Mouse (Mus musculus): ENCODE data around the gene Auts2.
A peak's percentile ranks its signal among the peaks of the same experiment; 100 is the strongest.

Gene Auts2

GRCm38 (mm10) chr5:131824197-131824991 lies 718.8 kb downstream of the Auts2 start:
- peak; percentile 77 for DNase-seq

DNA sequence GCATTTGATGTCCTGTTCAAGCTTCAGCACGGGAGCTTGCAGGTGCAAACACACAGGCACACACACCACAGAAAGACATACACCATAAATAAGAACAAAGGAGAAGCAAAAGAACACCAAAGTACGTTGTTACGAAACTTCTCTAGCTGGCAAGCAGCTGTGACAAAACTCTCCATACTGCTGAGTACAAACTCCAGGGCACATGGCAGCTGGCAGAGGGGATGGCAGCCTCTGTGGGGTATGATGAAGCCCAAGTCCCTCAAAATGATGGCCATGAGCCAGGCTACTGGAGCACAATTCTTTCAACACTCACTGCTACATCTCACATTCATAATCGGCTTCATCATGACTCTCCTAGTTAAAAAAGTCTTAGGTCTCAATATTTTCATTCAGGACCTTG lies 721.7 kb downstream of the Auts2 start:
- DNase-seq, result no peak

- peak; percentile 80 for DNase-seq
Observed at GRCm38 (mm10) chr5:131819251-131819691, 723.9 kb downstream of the Auts2 start.

DNA sequence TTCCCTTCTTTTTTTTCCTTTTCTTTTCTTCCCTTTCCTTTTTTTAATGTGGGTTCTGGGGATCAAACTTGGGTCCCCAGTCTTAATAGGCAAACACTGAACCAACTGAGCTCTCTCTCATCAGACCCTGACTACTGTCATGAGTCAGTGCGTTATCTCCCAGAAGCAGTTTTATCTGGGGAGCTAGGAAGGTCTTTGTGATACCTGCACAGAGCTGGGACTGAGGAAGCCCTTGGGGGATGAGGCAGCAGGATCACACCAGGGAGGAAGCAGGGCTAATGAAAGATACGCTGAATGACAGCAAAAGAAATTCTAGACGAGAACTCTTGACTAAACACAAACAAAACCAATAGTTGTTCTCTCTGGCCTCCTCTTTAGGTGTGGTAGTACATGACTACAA lies 727.6 kb downstream of the Auts2 start:
- no peak for DNase-seq

DNA sequence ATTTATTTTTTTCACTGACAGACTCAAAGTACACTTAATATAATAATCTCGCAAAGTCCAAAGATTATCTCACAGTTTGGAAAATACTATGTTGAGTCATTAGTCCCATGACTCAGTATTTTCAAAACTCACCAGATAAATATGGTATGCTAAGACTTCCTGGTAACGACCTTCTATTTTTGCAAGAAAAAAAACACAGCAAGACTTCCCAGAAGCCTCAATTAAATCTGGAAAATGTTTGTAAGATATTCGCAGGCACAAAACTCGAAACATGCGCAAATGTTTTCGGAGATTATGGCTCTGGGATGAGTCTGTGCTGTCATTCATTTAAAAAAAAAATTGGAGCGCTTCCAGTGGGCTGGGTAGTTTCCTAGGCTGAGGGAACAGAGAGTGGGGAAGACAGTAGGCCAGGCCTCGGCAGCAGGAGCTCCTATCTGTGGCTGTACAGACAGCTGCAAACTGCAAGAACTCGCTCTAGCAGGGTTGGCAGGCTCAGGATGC lies 728.6 kb downstream of the Auts2 start:
- peak; percentile 65 for DNase-seq

GRCm38 (mm10) chr5:131813952-131814502 lies 729.1 kb downstream of the Auts2 start:
- peak; percentile 28 for DNase-seq

GRCm38 (mm10) chr5:131813331-131813781 lies 729.8 kb downstream of the Auts2 start:
- DNase-seq, result peak; percentile 47

- DNase-seq, result peak; percentile 37
Observed at GRCm38 (mm10) chr5:131812483-131813063, 730.6 kb downstream of the Auts2 start.

- no peak for DNase-seq
Observed at GRCm38 (mm10) chr5:131806350-131806749, 736.8 kb downstream of the Auts2 start.

GRCm38 (mm10) chr5:131805277-131805676 lies 737.9 kb downstream of the Auts2 start:
- DNase-seq, result no peak

GRCm38 (mm10) chr5:131803609-131804008 lies 739.5 kb downstream of the Auts2 start:
- no peak for DNase-seq

- DNase-seq, result no peak
Observed at GRCm38 (mm10) chr5:131802340-131803036, 740.7 kb downstream of the Auts2 start.

- no peak for DNase-seq
Observed at GRCm38 (mm10) chr5:131801924-131802323, 741.2 kb downstream of the Auts2 start.

DNA sequence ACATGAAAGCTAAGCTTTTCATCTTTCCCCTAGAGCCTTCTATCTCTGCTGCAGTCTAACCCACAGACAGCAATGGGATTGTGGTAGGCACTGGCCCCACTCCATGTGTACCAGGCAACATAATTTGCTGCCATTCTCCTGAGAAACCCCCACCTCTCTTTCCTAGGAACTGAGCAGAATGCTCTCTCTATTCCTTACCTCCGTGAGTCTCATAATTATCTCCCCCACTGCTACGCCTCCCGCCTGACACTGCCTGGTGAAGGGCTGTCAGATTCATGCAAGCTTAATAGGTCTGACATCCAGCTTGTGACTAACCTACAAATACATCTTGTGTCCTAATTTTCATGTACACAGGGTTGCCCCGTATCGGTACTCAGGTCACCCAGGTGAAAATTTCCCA lies 744.8 kb downstream of the Auts2 start:
- no peak for DNase-seq

DNA sequence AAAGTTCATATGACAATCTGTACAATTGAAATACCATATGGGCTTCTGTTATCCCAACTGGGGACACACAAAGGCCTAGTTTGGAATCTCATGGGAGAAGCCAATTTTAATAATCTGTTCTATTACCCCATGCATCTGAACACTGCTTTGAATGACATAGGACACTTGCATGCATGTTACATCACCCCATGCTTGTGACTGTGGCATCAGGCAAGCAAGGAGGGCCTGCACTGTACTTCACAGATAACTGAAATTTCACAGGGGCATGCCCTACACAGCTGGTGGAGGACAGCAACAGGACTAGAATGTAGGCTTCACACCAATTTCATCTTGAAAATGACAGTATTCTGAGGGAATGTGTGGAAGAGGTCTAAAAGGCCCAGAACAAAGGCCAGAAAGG lies 746.1 kb downstream of the Auts2 start:
- DNase-seq, result no peak

DNA sequence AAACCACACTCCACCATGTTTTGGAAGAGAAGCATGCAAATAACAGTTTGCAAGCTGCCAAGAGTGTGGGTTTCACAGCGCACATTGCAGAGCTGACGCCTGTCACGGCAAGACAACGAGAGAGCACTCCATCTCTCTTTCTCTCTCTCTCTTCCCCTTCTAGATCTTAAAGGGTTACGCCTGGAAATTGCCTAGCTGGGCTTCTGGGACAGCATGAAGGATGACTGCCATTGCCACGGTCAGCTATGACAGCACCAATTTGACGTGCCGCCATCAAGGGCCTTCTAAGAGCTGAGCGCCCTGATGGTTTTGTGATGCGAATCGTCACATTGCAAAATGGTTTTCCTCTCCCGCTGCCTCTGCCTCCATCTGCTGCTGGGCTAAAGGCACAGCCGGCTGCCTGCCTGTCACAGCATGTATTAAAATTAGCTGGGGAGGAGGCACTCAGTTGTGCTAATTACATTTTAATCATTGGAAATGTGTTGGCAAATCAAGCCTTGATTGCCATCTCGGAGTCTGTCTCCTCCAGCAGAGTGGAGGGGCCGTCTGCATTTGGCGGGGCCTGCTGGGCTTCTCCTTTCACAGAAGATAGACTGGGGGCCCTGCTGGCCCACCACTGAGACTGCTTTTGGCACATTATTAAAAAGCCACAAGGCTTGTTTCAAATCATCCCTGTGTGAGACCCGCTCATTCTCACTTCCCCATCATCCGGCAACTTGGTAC lies 748.6 kb downstream of the Auts2 start:
- peak; percentile 88 for DNase-seq

DNA sequence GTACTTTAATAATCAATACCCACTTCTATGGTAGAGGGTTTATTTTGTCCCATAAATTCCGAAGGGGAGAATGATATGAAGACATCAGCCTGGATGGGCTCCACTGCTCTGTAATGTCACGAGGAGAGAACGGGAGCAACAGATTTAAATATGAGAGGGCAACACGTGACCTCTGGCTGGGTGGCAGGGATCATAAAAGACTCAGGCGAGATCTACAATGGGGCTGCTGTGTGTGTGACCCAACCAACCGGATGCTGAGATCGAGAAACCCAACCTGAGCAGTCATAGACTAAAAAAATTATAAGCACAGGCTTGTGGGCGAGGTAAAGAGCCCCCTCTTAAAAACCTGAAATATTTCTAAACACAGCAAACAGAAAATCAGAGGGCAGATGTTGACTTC lies 753.5 kb downstream of the Auts2 start:
- no peak for DNase-seq

GRCm38 (mm10) chr5:131788008-131788407 lies 755.1 kb downstream of the Auts2 start:
- no peak for DNase-seq

DNA sequence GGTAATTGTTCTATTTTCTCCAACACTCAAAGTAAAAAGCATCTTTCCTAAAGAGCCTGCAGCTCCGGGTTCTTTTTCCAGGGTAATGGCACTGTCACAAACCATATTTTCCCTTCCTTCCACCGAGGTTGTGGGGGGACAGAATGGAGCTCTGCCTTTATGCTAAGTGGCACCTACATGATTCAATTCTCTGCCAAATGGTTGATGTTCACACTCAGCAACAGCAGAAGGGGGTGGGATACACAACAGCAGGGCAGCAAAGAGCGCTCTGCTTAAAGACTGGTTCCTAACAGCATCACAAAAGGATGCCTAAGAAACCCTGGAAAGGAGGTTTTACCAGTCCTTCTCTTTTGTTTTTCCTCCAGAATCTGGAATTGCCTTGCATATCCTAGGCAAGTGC lies 759.9 kb downstream of the Auts2 start:
- peak; percentile 35 for DNase-seq

DNA sequence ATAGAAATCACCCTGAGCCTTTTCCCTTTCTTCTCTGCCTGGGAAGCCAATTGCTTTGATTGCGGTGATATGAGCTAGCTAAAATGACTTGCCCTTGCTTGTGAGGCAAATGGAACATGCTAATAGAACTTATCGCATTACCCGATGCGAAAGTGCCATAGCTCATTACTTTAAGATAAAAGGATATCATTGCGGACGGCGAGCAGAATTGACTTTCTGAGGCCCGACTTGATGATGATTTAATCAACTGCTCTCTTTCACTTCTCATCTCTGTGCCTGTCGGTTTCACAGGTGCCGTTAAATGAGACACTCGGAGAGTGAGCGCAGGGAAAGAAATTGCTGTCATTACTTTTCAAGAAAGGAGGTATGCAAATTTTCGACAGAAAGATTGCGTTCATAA lies 762.1 kb downstream of the Auts2 start:
- DNase-seq, result no peak

GRCm38 (mm10) chr5:131779171-131779570 lies 764.0 kb downstream of the Auts2 start:
- no peak for DNase-seq

- DNase-seq, result no peak
Observed at GRCm38 (mm10) chr5:131775672-131776071, 767.5 kb downstream of the Auts2 start.

DNA sequence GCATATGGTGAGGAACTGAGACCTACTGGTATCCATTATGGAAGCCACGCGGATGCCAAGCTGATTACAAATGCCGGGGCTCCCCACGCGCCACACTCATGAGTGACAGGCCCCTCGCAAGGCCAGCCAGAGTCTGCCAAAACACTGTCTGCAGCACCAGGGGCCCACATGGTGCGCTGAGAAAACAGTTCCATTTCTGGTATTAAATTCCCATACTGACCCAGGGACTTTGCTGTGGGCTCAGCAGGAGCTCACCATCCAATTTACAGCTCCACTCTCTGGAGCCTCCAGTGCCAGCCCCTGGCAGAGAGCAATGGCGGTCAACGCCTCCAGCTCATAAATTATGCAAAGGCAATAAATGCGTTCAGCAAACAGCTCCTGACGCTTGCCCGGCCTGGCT lies 767.9 kb downstream of the Auts2 start:
- DNase-seq, result peak; percentile 58
